Mouse (Mus musculus): Measurements from ENCODE around the gene Ttc39b.

DNA sequence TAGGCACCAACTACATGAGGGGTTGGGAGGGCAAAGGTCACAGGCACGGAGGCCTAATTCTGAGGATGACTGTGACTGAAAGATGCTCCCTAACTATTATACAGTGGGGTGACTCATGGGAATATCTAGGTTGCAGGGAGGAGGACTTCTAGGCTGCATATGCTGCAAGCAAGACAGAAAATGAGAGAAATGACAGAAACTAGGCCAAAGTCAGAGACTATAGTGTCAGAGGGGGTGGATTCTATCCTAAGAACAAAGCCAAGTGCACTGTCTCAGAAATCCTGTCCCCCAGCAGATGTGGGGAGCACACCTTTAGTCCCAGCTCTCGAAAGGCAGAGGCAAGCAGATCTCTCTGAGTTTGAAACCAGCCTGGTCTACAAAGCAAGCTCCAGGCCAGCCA, 59.2 kb downstream of the Ttc39b start:
- TF ChIP-seq CTCF (IDR thresholded peaks at IDR 0.05; ENCODE audit: low read depth) (no peak), EP300 (optimal IDR thresholded peaks at IDR 0.05) (no peak)

All from stomach, postnatal 0 days (tissue).